In genomic region chr4:107933239-107933638, GRCm38 (mm10) we compare ENCODE assay signal across 22 mouse cellular contexts. TPM values are rescaled to one million over a fixed set of nuclear protein-coding genes. Genes with fewer than 3 reads are reported as not detected.
"Had no signal": no experiment of that assay in that cellular context is flagged by ENCODE, and none has a peak within 500 bp of the region (broad histone marks: within the 10 kb centered on the region; RNA-seq: fewer than 3 reads in every experiment).

No protein-coding gene starts in this region.

- DNase-seq: retina, postnatal 1 day; right cerebral cortex, adult 18-20 months; right cerebral cortex, postnatal 14 days; right cerebral cortex, postnatal 25 days; right cerebral cortex, postnatal 4 days; spleen, adult 18-20 months; thymus, adult 18-20 months; thymus, adult 2 months; thymus, postnatal 14 days; thymus, postnatal 25 days; thymus, postnatal 36 days; thymus, postnatal 4 days had no signal

- H3K4me2 ChIP-seq: neural tube, embryonic 12.5 days; neural tube, embryonic 13.5 days; neural tube, embryonic 15.5 days; stomach, embryonic 15.5 days had no signal

- H3K9me3 ChIP-seq: neural tube, embryonic 12.5 days; neural tube, embryonic 13.5 days; neural tube, embryonic 15.5 days; stomach, embryonic 15.5 days had no signal

- H3K27me3 ChIP-seq: neural tube, embryonic 12.5 days; neural tube, embryonic 15.5 days had no signal

- H3K27ac ChIP-seq: neural tube, embryonic 12.5 days; neural tube, embryonic 13.5 days; neural tube, embryonic 15.5 days; stomach, embryonic 15.5 days; stomach, postnatal 0 days had no signal

- H3K36me3 ChIP-seq: neural tube, embryonic 12.5 days; neural tube, embryonic 13.5 days; neural tube, embryonic 15.5 days; stomach, embryonic 15.5 days had no signal

- H3K4me1 ChIP-seq: neural tube, embryonic 12.5 days; neural tube, embryonic 13.5 days; neural tube, embryonic 15.5 days; stomach, embryonic 15.5 days had no signal

- H3K9ac ChIP-seq: neural tube, embryonic 12.5 days; neural tube, embryonic 13.5 days; neural tube, embryonic 15.5 days; stomach, embryonic 15.5 days had no signal

- H3K4me3 ChIP-seq: neural tube, embryonic 12.5 days; neural tube, embryonic 13.5 days; neural tube, embryonic 15.5 days; stomach, embryonic 15.5 days had no signal

RNA-seq across cellular contexts. Expression of gene Slc1a7, which starts 34.9 kb away (rescaled TPM):
- total RNA-seq: neutrophil, adult 5-6 weeks had no signal
- polyA plus RNA-seq: neural tube, embryonic 11.5 days; neural tube, embryonic 12.5 days; neural tube, embryonic 13.5 days; neural tube, embryonic 14.5 days; neural tube, embryonic 15.5 days; stomach, embryonic 14.5 days; thymus, postnatal 0 days had no signal
